Mouse (Mus musculus): ENCODE results near the gene Ccdc117.
"Not testable (repeated sequence)": the region's sequence is repeated elsewhere in the genome, so short reads cannot be mapped to it uniquely, and the experiment has no call there.

Gene Ccdc117

DNA sequence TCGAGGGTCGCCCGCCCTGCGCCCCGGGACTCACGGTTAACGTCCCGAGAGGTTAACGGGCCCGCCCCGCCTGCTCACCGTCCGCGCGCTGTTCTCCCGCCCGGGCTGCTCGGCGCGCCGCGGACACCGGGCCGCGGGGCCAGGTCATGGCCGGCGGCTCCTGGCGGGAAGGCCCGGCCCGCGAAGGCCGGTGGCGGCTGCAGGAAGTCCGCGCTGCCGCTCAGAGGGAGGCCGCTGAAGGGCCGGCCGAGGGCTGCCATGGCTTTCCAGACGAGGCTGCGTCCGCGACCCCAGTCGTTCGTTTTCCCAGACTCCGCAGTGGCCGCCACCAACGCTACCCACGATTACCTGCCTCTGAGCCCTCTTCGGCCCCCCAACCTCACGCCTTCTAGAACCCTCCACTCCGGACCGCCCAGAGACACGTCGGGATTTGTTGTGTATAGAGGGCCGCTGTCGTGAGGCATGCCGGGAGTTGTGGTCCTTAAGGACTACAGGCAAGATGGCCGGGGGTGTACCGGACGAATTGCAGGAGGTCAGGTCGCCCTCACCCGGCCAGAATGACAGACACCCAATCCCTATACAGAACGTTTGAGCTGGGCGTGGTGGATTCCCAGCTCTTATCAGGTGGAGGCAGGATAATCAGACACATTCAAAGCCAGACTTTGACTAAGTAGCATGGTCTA is at the start of gene Ccdc117:
TSS of gene Ccdc117 (minus strand) at position 389 of the 683 bp plus-strand sequence.
- DNase-seq, result peak; percentile 90 to 94

GRCm38 (mm10) chr11:5575046-5575445 is 33.1 kb upstream of the Ccdc117 start:
- DNase-seq, result no peak

DNA sequence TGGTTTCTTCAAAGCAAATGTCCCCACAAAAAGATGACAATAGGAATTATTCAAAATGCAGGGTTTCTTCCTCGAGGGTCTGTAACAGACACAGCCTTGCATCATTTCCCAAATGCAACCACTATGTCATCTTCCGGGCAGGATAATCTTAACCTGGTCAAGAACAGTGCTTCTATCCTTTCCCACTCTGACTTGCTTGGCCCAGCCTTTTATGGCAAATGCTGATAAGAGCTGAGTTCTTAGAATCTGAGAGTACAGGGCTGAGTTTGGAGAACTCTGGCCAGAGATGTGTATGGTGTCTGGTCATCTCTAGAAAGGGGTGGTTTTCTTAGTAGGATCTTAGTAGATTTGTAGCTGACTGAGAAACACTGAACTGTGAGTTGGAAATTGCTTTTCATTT is 31.8 kb upstream of the Ccdc117 start:
- DNase-seq, result no peak

DNA sequence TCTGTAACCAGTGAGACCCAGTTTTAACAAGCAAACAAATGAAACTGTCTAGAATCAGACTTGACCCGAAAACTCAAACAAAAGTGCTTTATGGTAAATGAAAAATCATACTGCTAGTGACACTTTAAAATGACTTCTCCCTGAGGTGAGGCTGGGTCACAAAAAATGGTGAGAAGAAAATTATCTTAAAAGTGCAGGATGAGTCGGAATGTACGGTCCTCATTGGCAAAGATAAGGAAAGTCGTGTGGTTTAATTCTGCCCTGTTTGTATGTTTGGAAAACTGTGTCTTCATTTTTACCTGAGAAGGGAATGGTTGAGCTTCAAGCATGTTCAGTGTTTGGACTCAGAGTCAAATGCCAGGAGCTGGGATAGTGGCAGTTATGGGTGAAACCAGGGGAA is 29.9 kb upstream of the Ccdc117 start:
- DNase-seq, result no peak

DNA sequence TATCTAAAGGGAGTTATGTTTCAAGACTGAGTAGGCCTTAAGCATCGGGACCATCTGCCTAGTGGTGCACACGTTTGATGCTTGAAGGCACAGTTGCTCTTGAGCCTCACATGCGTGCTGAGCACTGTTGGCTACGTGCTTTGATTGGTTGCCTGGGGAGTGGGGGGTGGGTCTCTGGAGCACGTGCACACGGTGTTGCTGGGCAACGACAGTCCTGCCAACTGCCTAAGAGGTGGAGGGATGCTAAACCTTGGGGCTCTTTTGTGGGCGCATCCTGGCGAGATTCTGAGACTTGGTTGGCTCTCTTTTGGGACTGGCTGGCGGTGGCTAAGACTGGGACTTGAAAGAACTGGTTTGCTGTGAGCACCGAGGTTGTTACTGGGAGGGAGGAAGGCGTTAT is 27.5 kb upstream of the Ccdc117 start, which contains the start of gene Ankrd36:
TSS of gene Ankrd36 (plus strand) at position 211 of the 400 bp plus-strand sequence.
- DNase-seq, result no peak

DNA sequence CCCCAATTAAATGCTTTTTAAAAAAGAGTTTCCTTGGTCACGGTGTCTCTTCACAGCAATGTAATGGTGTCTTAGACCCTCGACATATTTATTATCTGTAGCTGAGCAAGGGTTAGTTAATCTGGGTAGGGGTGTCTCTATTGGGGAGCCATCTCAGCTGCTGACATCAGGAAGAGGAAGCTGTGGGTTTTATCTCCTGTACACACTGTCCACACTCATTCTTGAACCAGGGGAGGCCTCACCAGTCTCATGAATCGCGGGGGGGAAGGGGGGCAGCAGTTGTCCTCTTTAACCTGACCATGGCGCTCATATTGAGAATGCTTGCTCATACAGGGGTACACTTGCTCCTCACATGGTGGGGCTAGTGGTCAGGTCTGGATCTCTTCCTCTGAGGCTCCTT is 26.1 kb upstream of the Ccdc117 start:
- DNase-seq, result no peak

DNA sequence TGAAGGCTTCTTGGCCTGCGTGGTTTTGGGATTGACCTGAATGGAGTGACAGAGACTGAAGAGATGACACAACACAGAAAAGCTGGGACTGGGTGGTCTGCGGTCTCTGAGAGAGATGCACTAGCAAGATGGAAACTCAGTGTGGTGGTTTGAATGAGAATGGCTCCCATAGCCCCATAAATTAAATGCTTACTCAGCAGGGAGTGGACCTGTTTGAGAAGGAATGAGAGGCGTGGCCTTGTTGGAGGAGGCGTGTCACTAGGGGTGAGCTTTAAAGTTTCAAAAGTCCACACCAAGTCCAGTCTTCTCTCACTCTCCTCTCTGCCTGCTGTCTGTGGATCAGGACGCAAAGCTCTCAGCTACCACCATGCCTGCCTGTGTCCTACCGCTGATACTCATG is 25.7 kb upstream of the Ccdc117 start:
- DNase-seq, result no peak

GRCm38 (mm10) chr11:5566506-5566905 is 24.5 kb upstream of the Ccdc117 start:
- DNase-seq, result no peak

DNA sequence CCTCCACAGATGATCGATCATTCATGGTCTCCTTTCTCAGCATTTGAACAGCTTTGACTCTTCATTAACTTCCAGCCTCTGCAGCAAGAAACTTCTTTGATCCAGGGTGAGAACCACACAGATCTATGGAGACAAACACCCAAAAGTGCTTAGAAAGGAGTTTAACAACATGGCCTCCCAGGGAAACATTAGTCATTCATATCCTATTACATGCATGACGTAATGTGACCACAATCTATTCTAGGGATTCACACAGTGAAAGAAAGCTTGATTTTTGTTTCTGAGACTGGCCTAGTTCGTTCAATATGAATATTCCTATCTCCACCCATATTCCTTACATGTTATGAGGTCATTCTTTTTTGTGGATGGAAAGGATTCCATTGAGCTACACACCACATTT is 23.6 kb upstream of the Ccdc117 start:
- no peak for DNase-seq

GRCm38 (mm10) chr11:5563898-5564297 is 21.9 kb upstream of the Ccdc117 start:
- DNase-seq, result no peak

- DNase-seq, result no peak
Measured at GRCm38 (mm10) chr11:5562625-5563268, 20.8 kb upstream of the Ccdc117 start.

DNA sequence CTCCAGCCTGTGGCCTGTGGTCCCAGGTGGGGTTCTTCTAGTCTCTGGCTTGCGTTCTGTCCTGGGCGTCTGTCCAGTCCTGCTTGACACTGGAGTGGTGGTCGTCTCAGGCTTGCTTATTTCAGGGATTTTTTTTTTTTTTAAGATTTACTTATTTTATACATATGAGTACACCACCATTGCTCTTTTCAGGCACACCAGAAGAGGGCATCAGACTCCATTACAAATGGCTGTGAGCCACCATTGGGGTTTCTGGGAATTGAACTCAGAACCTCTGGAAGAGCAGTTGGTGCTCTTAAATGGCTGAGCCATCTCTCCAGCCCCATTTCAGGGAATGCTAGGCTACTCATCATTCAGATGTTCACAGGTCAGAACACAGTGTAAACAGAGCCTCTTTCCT is 18.3 kb upstream of the Ccdc117 start:
- no peak for DNase-seq

- no peak for DNase-seq
Measured at GRCm38 (mm10) chr11:5551931-5552330, 9.9 kb upstream of the Ccdc117 start.

- DNase-seq, result no peak
Measured at GRCm38 (mm10) chr11:5551430-5551829, 9.4 kb upstream of the Ccdc117 start.

GRCm38 (mm10) chr11:5546693-5547092 is 4.7 kb upstream of the Ccdc117 start:
- DNase-seq, result no peak

GRCm38 (mm10) chr11:5545457-5545856 is 3.5 kb upstream of the Ccdc117 start:
- DNase-seq, result no peak

- not testable (repeated sequence) for DNase-seq
Measured at GRCm38 (mm10) chr11:5544709-5545108, 2.7 kb upstream of the Ccdc117 start.

GRCm38 (mm10) chr11:5543281-5543680 is 1.3 kb upstream of the Ccdc117 start:
- DNase-seq, result no peak

GRCm38 (mm10) chr11:5542482-5543185 is 647 bp upstream of the Ccdc117 start:
- DNase-seq, result no peak

- no peak for DNase-seq
Measured at GRCm38 (mm10) chr11:5541230-5541798, 673 bp downstream of the Ccdc117 start.

- no peak for DNase-seq
Measured at GRCm38 (mm10) chr11:5540331-5540730, 1.7 kb downstream of the Ccdc117 start.

DNA sequence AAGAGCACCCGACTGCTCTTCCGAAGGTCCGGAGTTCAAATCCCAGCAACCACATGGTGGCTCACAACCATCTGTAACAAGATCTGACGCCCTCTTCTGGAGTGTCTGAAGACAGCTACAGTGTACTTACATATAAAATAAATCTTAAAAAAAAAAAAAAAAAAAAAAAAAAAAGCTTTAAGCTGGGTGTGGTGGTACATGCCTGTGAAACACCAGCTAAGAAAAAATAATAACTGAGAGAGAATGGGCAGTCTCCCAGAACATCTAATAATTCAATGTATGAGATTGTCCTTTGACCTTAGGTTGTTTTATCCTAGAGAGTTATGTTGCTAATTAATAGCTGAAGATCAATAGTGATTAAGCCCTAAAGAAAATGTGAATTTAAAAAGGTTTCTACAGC is 4.5 kb downstream of the Ccdc117 start:
- DNase-seq, result not testable (repeated sequence)

DNA sequence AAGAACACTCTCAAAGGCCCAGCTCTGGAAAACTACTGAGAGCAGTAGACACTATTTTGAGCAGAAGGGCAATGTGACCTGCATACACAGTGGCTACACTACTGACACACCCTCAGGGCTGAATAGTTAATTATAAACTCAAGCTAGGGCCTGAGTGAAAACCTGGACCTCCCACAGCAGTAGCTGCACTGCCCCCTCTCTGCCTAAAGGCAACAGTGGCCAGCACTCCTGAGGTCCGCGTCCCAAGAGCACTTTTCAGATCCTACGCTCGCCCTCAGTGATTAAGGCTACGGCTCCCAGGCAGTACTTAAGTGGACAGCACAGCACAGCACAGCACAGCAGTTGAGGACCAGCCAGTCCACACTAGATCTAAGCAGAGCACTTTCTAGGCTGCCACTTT is 8.9 kb downstream of the Ccdc117 start:
- no peak for DNase-seq

DNA sequence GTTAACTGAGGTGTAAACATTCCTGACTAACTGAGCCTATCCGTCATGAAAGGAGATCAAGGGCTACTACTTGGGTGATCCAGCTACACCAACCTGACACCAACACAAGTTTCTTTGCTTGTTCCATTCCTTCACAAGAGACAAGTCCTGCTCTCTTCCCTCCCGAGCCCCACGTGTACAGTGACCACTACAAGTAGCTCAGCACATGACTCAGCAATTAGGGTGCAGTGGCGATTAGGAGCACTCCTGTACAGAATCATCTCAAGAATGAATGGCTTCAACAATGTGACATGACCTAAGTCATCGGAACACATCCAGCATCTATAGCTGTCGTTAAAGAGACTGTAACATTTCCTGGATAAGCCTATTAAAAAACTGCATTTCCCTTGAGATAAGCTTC is 11.3 kb downstream of the Ccdc117 start:
- DNase-seq, result no peak

Data from cerebellum, postnatal 25 days (tissue).